Mouse (Mus musculus): ENCODE data around the gene Gm49358.

GRCm38 (mm10) chr10:86772231-86772631, 8.5 kb downstream of the Gm49358 start:
- TF ChIP-seq TAL1 (IDR thresholded peaks at IDR 0.05; ENCODE audit: low read length) (no peak), GATA1 (IDR thresholded peaks at IDR 0.05; ENCODE audit: low read length) (no peak)

Data from erythroblast, embryonic 14.5 days (primary cell).